Mouse (Mus musculus) brain, embryonic 14.5 days (tissue): ENCODE measurements around the gene Gna11. TPM values are rescaled to one million over a fixed set of nuclear protein-coding genes. Genes with fewer than 3 reads are reported as not detected.

Experiments
- DNase-seq: peaks from one replicate; pipeline ENCODE4 v3.0.0-alpha.2; 2011; ENCODE audit warnings: low read depth
- CTCF ChIP-seq: fragments of 200-500 bp; IDR thresholded peaks from 2 replicates; pipeline ENCODE4 v1.5.1; 2012; ENCODE audit warnings: inconsistent platforms, mild to moderate bottlenecking, moderate library complexity, borderline replicate concordance; ENCODE audit not compliant: insufficient read depth, insufficient read length; ENCODE audit errors: extremely low read depth
- POLR2A ChIP-seq: fragments of 200-500 bp; IDR thresholded peaks from 2 replicates; pipeline ENCODE4 v1.6.1; 2012; ENCODE audit warnings: mild to moderate bottlenecking, inconsistent platforms, borderline replicate concordance; ENCODE audit not compliant: poor library complexity, insufficient read depth, insufficient read length, severe bottlenecking; ENCODE audit errors: extremely low read depth
- polyA plus RNA-seq: library from polyadenylated mRNA; depleted of rRNA; stranded (reverse); fragments of >200 nt; gene quantifications from 2 replicates; pipeline ENCODE4 v1.2.3, GENCODE M21; 2012

Gna11 gene
- polyA plus RNA-seq, 1 experiment: 110 TPM

DNA sequence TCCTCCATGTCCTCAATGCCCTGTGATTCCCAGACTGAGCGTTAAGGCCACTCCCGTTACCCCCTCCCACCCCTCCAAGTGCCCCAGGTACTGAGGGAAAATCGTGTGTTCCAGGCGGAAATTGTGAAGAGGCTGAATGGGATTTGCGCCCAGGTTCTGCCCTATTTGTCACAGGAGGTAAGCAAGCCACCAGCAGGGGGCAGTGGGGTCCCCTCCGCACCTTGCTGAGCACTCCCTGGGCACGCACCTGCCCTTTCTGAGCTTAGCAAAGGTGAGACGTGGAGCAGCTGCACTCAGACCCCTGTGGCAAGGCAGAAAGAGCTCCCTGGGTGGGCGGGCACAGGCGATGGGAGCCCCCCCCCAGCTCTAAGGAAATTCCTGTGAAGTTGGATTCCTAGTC, 19.7 kb upstream of the Gna11 start:
- TF ChIP-seq CTCF (peak; percentile 79), POLR2A (no peak)
- peak; percentile 71 for DNase-seq

DNA sequence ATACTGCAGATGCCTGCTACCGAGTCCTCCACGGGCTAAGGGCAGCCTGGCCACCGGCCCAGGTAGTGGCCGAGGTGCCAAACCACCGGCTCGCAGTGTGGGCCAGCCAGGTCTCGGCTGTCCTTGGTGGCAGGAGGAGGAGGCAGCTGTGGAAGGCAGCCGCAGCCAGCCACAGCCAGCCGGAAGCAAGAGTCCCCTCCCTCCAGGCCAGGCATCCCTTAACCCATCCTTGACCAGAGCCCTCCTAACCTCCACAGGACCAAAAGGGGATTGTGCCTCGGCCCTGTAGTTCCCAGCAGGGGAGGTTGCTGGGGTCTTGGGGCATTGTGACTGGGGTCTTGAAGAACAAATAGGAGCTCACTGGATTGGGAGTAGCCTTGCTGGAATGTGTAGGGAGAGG, 19.2 kb upstream of the Gna11 start:
- no peak for DNase-seq
- TF ChIP-seq POLR2A: no peak
- TF ChIP-seq CTCF: no peak

DNA sequence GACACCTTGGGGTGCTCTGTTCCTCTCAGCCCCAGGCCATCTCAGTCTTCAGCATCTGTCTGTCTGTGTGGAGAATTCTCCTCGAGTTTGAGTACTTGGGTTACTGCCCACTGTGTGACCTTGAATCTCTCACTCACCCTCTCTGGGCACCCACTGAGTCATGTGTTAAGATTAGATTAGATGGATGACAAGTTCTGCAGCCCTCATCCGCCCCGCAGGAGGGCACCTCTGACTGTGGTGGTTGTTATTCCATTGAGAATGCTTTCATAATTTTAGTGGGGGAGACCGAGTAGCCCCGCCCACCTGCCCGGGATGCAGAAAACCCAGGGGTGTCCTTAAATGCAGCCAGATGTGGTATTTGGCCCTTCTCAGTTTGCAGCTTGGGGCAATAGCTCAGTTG, 18.5 kb upstream of the Gna11 start:
- TF ChIP-seq CTCF: no peak
- TF ChIP-seq POLR2A: no peak
- DNase-seq: no peak

DNA sequence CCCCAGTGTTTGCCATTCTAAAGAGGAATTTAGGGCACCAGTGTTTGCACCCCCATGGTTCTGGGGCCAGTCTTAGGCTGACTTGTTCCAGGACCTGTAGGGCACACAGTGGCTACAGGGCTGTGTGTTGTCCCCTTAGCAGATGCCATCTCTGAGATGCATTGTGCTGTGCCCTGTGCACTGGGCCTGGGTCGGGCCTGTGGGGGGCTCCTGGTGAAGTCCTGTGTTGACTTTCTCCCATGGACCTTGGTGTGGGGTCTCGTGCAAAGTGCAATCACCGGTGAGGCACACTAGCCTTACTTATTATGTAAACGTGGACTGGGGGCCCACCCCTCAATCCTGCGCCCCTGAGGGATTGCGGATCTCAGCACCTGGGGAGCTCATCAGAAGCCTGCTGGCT, 17.4 kb upstream of the Gna11 start:
- TF ChIP-seq POLR2A (no peak), CTCF (no peak)
- DNase-seq: no peak

DNA sequence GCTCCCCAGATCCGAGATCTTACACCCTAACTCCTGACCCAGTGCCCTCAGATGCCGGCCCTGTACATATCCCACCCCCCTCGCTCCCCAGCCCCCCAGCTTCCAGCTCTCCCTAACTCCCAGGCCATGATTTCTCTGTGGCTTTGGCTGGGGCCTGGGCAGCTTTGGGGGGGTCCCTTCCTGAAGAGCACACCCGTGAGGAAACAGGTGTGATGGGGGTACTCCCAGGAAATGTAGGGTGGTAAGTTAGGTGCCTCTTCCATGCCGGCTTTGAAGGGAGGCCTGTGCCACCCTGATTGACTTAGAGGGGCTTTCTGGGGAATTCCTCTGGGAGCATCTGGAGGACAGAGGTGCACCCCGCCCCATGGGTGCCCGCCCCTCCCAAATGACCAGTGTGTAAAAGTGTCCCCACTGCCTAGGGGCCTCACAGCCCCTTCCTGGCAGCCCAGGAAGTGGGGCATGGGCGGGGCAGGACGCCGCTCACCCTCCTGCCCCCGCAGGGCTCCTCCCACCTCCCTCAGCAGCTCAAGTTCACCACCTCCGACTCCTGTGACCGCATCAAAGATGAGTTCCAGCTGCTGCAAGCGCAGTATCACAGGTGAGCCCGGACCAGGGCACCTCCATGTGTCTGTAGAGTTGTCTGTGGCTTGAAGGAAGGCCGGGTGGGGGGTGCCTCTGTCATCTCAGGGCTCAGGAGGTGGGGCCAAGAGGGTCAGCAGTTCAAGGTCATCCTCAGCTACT, 15.9 kb upstream of the Gna11 start:
- no peak for DNase-seq
- TF ChIP-seq CTCF (no peak), POLR2A (no peak)

DNA sequence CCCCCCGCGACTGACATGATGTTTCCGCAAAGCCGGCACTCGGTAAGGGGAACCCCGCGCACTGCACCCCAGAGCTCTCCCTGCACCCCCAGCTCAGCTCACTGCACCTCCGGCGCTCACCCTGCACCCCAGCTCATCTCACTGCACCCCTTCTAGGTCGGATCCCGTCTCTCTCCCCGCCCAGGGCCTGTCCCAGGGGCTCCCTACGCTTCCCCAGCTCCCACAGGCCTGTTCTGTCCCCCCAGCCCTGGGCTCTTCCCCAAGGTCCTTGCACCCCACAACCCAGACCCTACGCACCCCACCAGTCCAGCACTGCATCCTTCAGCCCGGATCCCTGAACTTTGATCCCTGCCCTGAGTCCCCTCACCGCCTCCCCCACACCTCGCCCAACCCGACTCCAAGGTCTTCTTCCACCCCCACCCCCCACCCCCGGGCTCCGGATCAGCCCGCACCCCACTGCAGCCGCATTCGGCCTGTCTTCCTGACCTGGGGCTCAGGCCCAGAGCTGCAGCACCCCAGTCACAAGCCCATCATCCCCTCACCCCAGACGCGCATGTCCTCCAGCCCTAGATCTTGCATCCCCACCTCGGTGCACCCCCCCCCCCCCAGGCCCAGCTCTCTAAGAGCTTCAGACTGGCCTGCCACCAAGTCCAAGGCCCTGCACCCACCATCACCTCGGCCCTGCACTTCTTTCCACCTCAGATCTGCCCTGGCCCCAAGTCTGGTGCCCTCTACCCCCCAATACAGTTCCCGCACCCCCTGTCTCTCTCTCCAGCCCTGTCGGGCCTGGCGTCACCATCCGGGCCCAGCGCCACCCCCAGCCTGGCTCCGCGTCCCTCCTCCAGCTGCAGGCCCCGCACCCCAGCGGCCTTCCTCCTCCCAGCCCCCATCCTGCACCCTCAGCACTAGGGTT, 14.9 kb upstream of the Gna11 start:
- peak; percentile 64 for DNase-seq
- TF ChIP-seq POLR2A (peak; percentile 6; the same call in 1 of the 2 replicates), CTCF (no peak)

DNA sequence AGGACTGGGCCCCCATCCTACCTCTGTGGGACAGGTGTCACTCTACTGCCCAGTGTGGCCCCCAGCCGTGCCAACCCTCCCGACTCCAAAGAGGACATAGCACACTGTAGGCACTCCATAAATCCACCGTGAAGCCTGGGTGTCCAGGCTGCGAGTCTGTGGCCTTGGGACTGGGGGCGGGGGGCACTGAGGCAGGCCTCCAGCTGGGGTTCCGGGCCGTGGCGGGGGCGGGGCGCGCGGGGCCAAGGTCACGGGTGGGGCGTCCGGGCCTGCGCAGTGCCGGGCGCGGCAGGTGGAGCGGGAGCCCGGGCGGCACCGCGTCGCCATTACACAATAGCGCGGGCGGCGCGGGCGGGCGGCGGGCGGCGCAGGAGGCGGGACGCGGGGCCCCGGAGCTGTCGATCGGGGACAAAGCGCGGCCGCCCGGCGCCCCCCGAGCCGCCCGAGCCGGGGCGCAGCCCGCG, 14.2 kb upstream of the Gna11 start, which contains the start of gene Aes:
TSS of gene Aes (plus strand) at position 326 of the 464 bp plus-strand sequence.
- TF ChIP-seq CTCF (no peak), POLR2A (peak; percentile 67; the same call in 1 of the 2 replicates)
- DNase-seq: peak; percentile 63

DNA sequence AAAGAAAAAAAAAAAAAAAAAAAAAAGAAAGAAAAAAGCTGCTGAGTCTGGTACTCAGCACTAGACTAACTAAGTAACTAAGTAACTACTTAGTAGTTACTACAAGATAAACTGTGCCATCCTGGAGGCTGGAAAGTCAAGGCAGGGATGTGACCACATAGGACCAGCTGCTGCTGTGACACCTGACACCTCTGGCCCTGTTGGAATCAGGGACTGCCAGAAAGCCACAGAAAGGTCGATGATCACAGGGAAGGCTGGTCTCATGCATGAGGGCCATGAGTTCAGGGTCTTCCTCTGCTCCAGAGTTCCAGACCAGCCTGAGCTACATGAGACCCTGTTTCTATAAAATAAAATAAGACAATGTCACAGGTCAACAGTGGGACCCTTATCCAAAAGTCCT, 12.5 kb upstream of the Gna11 start:
- no peak for TF ChIP-seq CTCF
- TF ChIP-seq POLR2A: no peak
- no peak for DNase-seq

DNA sequence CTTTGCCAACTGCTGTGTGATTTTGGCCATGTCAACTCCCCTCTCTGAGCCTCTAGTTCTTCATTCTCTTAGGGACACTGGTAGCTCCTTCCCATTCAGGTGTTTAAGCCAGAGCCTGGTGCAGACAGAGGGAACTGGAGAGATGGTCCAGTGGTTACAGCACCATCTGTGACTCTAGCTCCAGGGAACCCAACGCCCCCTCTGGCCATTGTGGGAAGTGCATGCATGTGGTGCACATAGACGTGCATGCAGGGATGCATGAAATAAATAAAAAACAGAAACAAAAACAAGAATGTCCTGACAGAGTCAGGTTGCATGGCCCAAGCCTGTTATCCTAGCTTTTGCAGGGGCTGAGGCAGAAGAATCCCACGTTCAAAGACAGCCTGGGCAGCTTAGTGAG, 11.3 kb upstream of the Gna11 start:
- TF ChIP-seq POLR2A (no peak), CTCF (peak; percentile 46)
- DNase-seq: no peak

DNA sequence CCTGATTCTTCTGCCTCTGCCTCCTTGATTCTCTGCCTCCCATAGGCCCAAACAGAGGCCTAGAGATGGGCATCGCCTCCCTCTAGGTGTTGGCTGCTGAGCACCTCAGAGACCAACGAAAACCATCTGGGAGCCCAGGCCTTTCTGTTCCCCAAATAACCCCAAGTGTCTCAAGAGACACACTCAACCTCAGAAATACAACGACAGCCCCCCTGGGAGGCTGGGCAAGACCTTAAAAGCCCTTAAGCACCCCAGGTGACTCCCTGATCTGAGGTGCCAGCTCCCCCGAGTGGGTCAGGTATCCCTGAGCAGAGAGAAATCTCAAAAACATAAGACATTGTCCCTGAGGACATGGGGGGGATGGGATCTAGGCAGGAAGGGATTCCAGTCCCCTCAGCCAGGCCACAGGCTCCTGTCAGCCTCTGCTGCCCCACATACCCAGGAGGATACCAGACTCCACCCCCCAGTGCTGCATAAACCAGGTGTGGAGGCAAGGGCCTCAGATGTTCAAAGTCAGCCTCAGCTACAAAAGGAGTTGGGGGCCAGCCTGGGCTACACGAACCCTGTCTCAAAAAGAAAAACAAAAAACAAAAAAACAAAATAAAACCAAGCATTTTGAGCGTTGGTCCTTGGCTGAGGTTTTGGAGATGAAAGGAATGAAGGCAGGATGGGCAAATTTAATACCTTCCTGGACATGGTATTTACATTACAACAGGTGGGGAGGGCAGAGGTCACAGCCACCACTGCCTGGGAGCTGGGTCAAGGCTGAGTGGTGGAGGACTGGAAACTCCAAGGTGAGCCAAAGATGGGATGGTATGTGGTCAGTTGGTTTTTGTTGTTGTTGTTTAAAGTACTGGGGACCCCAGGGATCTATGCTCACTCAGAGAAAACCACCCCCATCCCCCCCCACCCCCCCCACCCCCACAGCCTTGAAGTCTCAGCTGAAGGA, 9.1 kb upstream of the Gna11 start:
- TF ChIP-seq POLR2A: no peak
- TF ChIP-seq CTCF: no peak

More for the DNA sequence above, 9.1 kb upstream of the Gna11 start:
- no peak for DNase-seq
